Mouse (Mus musculus): ENCODE data around the gene Mctp1. TPM values are rescaled to one million over a fixed set of nuclear protein-coding genes. Genes with fewer than 3 reads are reported as not detected.

Mctp1 gene
- polyA plus RNA-seq, 1 experiment = 16.8 TPM

DNA sequence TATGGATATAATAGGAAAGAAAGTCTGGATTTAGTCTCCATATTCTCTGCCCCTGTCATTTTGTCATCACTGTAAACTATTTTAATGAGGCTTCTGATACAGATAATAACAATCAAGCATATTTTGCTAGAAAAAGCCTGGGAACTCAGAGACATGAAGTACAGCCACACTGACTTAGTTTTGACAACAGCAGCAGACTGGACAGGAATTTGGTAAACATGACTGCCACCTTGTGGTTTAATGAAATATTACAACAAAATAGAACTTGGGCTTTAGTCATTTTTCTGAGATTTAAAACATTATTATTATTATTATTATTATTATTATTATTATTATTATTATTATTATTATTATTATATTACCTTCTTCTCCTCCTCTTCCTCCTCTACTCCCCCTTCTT is 297.0 kb downstream of the Mctp1 start:
- Histone ChIP-seq H3K4me1 (ENCODE audit: control insufficient read depth, insufficient read depth, low read length) (no peaks in the 10 kb centered on the region), H3K27ac (ENCODE audit: insufficient read depth, low read depth, low read length) (no peak overlapping the region), H3K4me3 (ENCODE audit: insufficient read depth, low read length) (no peak overlapping the region)
- no peak for TF ChIP-seq CTCF (IDR thresholded peaks at IDR 0.05; ENCODE audit: low read depth, low read length)
- TF ChIP-seq POLR2A (IDR thresholded peaks at IDR 0.05; ENCODE audit: borderline replicate concordance, low read depth, low read length) = no peak

DNA sequence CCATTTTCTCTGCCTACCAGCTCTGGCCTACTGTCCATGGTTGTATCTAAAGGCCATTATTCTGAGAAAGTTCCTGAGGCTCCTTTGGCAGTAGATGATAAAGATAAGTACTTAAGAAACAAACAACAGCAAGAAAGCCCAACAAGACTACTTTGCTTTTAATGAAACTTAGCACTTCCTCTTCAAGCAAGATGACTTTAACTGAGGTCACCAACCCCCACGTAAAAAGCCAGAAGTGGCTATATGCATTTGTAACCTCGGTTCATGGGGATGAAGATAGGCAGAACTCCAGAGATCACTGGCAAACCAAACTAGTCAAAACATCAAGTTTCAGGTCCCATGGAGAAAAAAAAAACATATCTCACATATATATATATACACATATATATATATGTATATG is 305.0 kb downstream of the Mctp1 start:
- TF ChIP-seq CTCF (IDR thresholded peaks at IDR 0.05; ENCODE audit: low read depth, low read length) (no peak), POLR2A (IDR thresholded peaks at IDR 0.05; ENCODE audit: borderline replicate concordance, low read depth, low read length) (no peak)
- H3K27ac ChIP-seq (ENCODE audit: insufficient read depth, low read depth, low read length) = no peak overlapping the region; the same call in 1 of the 2 replicates
- peaks cover 9% of the 10 kb centered on the region for H3K4me1 ChIP-seq (ENCODE audit: control insufficient read depth, insufficient read depth, low read length)
- no peak overlapping the region for H3K4me3 ChIP-seq (ENCODE audit: insufficient read depth, low read length)

GRCm38 (mm10) chr13:76690143-76690542 is 305.8 kb downstream of the Mctp1 start:
- Histone ChIP-seq H3K4me1 (ENCODE audit: control insufficient read depth, insufficient read depth, low read length) (peaks cover 9% of the 10 kb centered on the region), H3K27ac (ENCODE audit: insufficient read depth, low read depth, low read length) (peak overlapping the region; percentile 55; the same call in 1 of the 2 replicates), H3K4me3 (ENCODE audit: insufficient read depth, low read length) (no peak overlapping the region)
- no peak for TF ChIP-seq POLR2A (IDR thresholded peaks at IDR 0.05; ENCODE audit: borderline replicate concordance, low read depth, low read length)
- TF ChIP-seq CTCF (IDR thresholded peaks at IDR 0.05; ENCODE audit: low read depth, low read length) = no peak

DNA sequence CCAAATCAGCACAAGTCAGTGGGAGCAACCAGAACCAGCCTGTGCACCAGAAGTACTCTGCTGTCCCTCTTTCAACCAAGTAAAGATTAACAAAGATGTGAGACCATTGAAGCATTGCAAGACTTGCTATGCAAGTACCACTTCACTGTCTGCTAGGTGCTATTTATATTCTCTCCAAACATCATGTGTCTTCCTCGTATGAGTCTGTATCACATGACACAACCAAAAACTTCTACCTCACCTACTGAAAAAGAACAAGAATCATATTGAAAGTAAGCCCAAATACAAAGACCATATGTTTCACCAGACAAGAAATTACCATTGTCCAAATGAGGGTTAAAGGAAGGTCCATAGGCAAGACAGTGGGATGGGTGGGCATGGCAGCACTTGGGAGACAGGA is 306.4 kb downstream of the Mctp1 start:
- Histone ChIP-seq H3K27ac (ENCODE audit: insufficient read depth, low read depth, low read length) (peak overlapping the region; percentile 55), H3K4me3 (ENCODE audit: insufficient read depth, low read length) (no peak overlapping the region), H3K4me1 (ENCODE audit: control insufficient read depth, insufficient read depth, low read length) (peaks cover 9% of the 10 kb centered on the region)
- TF ChIP-seq POLR2A (IDR thresholded peaks at IDR 0.05; ENCODE audit: borderline replicate concordance, low read depth, low read length) (no peak), CTCF (IDR thresholded peaks at IDR 0.05; ENCODE audit: low read depth, low read length) (no peak)

GRCm38 (mm10) chr13:76734013-76734412 is 349.7 kb downstream of the Mctp1 start:
- Histone ChIP-seq H3K27ac (ENCODE audit: insufficient read depth, low read depth, low read length) (no peak overlapping the region), H3K4me1 (ENCODE audit: control insufficient read depth, insufficient read depth, low read length) (no peaks in the 10 kb centered on the region), H3K4me3 (ENCODE audit: insufficient read depth, low read length) (no peak overlapping the region)
- no peak for TF ChIP-seq CTCF (IDR thresholded peaks at IDR 0.05; ENCODE audit: low read depth, low read length)
- TF ChIP-seq POLR2A (IDR thresholded peaks at IDR 0.05; ENCODE audit: borderline replicate concordance, low read depth, low read length) = no peak

DNA sequence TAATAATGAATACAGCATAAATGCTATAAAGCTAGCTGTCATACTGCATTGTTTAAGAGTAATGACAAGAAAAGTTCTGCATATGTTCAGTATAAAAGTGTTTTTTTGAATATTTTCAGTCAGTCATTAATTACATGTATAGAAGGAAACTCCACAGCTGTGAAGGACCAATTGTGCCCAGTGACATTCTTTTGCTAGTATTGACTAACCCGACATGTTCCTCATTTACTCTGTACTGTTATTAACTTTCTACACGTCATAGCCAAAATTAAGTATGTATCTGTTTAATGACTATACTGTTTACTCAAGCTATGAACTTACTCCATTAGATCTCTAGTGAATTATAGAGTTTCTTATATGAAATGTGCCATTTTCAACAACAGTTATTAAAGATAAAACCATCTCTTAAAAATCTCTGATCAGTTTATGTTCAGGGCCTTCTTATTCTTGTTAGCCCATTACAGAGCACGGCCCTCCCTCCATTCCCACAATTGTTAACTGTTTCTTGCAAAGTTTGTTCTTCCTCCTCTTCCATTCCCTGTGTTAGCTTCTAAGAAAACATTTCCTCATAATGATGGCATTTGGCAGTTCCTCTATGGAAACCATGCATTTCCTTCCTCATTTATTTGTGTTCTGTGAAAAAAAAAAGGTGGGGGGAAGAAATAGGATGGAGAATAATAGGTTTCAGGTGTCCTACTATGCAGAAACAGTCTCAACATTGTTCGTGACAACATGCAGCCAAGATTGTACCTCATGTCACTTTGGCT is 366.5 kb downstream of the Mctp1 start:
- Histone ChIP-seq H3K4me1 (ENCODE audit: control insufficient read depth, insufficient read depth, low read length) (peaks cover 8% of the 10 kb centered on the region), H3K27ac (ENCODE audit: insufficient read depth, low read depth, low read length) (no peak overlapping the region), H3K4me3 (ENCODE audit: insufficient read depth, low read length) (no peak overlapping the region)
- TF ChIP-seq POLR2A (IDR thresholded peaks at IDR 0.05; ENCODE audit: borderline replicate concordance, low read depth, low read length) (no peak), CTCF (IDR thresholded peaks at IDR 0.05; ENCODE audit: low read depth, low read length) (no peak)

- Histone ChIP-seq H3K4me1 (ENCODE audit: control insufficient read depth, insufficient read depth, low read length) (peaks cover 2% of the 10 kb centered on the region; the same call in 1 of the 2 replicates), H3K27ac (ENCODE audit: insufficient read depth, low read depth, low read length) (no peak overlapping the region), H3K4me3 (ENCODE audit: insufficient read depth, low read length) (no peak overlapping the region)
- TF ChIP-seq POLR2A (IDR thresholded peaks at IDR 0.05; ENCODE audit: borderline replicate concordance, low read depth, low read length) (no peak), CTCF (IDR thresholded peaks at IDR 0.05; ENCODE audit: low read depth, low read length) (no peak)
Measured at GRCm38 (mm10) chr13:76759832-76760490, 375.6 kb downstream of the Mctp1 start.

DNA sequence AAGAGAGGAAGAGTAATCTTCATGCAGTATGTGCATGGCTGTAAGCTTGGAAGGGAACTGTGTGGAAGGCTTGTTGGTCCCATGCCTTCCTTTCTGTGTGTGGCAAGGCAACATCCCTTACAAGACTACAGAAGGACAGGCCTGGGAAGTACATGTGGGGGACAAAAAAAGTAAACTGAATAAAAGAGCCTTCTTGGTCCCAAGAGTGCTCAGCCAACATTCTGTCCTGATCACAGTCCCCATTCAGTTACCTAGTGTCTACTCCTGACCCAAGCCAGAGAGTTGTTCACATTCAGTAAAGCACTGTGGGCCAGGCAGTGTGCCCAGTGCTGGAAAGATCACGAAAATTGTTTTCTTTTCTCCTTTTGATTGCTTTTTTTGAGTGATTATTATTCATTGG is 415.3 kb downstream of the Mctp1 start:
- H3K27ac ChIP-seq (ENCODE audit: insufficient read depth, low read depth, low read length) = no peak overlapping the region
- H3K4me1 ChIP-seq (ENCODE audit: control insufficient read depth, insufficient read depth, low read length) = no peaks in the 10 kb centered on the region
- no peak overlapping the region for H3K4me3 ChIP-seq (ENCODE audit: insufficient read depth, low read length)
- TF ChIP-seq CTCF (IDR thresholded peaks at IDR 0.05; ENCODE audit: low read depth, low read length) = no peak
- TF ChIP-seq POLR2A (IDR thresholded peaks at IDR 0.05; ENCODE audit: borderline replicate concordance, low read depth, low read length) = no peak

DNA sequence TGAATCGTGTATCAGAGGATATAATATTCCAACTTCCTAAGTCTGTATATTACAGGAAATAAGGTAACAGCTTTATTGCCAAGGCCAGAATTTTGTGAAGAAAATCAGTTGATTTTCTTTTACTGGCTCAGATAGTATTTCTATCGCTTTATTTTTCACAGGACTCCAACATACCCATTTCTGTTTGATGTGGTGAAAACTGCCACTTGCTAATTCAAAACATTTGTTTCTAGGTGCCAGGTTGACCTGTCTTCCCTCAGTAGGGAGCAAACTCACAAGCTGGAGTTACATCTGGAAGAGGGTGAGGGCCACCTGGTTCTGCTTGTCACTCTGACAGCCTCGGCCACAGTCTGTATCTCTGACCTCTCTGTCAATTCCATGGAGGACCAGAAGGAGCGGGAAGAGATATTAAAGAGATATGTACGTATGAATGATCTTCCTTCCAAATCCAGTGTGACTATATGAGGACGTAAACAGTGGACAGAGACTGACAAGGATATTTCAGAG is 416.8 kb downstream of the Mctp1 start:
- Histone ChIP-seq H3K4me1 (ENCODE audit: control insufficient read depth, insufficient read depth, low read length) (no peaks in the 10 kb centered on the region), H3K27ac (ENCODE audit: insufficient read depth, low read depth, low read length) (no peak overlapping the region), H3K4me3 (ENCODE audit: insufficient read depth, low read length) (no peak overlapping the region)
- TF ChIP-seq CTCF (IDR thresholded peaks at IDR 0.05; ENCODE audit: low read depth, low read length) (no peak), POLR2A (IDR thresholded peaks at IDR 0.05; ENCODE audit: borderline replicate concordance, low read depth, low read length) (no peak)
